Mouse (Mus musculus) heart, postnatal 36 days (tissue): ENCODE data around the gene Uchl4. TPM values are rescaled to one million over a fixed set of nuclear protein-coding genes. Genes with fewer than 3 reads are reported as not detected.
"Not testable (repeated sequence)": the region's sequence is repeated elsewhere in the genome, so short reads cannot be mapped to it uniquely, and the experiment has no call there.

ENCODE experiments used
- DNase-seq, 2 experiments: peaks; one replicate each; pipeline ENCODE4 v3.0.0; 2021 to 2022
- intact Hi-C: fragments of 180-260 bp; cut with DNase I; formaldehyde crosslinking; loops from one replicate; pipeline ENCODE4 v1.15.1; 2025
- total RNA-seq, 2 experiments: library from RNA; stranded (reverse); gene quantifications; 2 replicates each; pipeline ENCODE4 v1.2.3; 2021

Uchl4 gene
- total RNA-seq, 2 experiments from 2014 or later, result 1.8 to 3.1 TPM

DNA sequence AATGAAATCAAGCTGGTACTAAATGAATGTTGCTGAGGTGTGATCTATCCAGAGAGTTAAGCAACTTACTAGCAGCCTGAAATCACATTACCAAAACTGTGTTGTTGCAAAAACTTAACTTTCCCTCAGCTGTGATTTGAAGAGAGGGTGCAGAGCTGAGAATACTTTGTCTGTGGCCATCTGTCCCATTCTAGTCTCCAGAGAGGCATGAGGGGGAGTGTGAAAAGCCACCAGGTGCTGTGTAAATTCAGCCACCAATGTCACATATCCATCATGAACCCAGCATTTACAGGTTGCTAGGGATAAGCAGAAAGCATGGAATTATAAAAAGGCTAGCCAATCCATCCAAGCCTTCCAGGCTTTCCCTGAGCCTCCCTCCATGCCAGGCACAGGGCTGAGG is 6.0 kb upstream of the Uchl4 start:
- intact Hi-C loops, result no loop called here

DNA sequence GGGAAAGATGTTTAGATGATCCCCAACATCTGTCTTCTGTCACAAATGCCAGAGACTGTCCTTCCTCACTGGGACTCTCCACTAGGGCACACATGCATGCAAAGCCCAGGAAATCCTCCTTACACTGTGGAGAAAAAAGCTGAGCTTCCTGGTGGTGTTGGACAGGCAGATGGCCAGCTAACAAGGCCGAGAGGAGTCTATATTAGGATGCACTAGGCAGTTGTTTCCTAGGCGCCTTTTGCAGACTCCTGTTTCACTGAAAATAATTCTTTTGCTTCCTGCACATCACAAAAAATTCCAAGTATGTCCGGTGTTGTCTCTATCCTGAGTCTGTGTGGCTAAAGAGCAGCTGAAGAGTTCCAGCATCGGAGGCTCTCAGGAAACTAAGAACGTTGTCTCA is 3.8 kb upstream of the Uchl4 start:
- intact Hi-C loops, result no loop called here

More for the DNA sequence above, 6.0 kb upstream of the Uchl4 start:
- no peak for DNase-seq

DNA sequence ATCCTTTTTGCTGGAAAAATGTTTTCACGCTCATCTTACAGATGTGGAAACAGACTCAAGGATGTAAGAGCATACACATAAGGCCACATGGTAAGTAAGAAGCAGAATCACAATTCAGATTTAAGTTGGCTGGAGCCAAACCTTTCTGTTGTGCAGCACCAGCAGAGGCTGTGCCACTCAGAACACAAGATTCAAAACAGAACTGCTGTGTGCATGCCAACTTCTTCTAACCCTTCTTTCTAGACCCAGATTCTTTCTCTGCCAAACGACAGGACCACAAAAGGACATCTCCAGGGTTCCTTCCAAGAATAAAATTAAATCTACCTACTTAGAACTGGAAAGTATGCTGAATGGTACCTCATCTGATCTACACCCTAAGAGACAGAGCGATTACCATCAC is 3.3 kb upstream of the Uchl4 start:
- no peak for DNase-seq
- intact Hi-C loops, result no loop called here

More for the DNA sequence above, 3.8 kb upstream of the Uchl4 start:
- DNase-seq, result no peak

DNA sequence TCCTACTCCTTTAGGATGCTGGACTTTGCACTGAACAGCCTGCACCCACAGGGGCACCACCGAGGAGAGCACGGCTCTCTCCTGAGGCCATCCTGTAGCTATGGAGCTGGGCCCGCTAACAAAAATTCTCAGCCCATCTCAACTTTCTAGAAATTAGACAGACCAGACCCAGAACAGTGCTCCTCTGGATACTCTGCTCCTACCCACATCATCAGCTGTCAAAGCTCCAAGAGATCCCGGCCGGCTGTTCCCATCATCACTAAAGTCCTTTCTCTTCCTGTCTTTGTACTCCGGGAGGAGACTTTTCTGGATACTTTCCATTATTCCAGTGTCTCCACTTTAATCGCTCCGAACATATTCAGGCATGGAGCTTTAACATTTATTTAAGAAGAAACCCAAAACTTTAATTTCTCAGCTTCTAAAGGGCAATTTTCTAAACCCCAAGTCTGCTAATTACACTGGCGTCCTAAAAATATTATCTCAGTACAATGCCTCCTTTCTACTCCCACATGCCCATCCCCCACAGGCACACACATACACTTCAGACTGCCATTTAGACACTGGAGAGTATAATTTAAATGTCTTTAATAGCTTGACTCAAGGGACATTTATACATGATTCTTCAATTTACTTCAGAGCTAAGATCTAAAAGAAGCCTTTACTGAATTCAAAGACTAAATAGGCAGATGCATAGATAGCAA is 2.6 kb upstream of the Uchl4 start:
- intact Hi-C loops, result no loop called here
- DNase-seq, result peak; percentile 32 to 33

DNA sequence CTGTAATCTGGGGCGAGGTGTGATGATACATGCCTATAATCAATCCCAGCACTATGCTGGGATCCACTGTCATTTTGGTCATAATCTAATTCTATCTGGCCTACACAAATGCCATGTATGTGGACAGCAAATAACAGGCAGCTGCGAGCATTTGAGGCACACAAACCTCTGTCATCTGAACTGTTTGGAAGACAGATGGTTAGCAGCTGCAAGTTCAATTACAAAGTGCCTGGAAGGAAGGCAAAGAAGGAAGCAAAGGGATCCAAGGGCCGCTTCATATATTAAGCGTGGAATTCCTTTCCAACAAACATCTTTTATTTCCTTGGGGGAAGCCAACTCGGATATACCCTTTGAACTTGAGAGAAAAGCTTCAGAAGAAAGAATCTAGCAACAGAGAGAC is 1.3 kb upstream of the Uchl4 start:
- intact Hi-C loops, result loop anchor here (2.0 kb wide), 1 partner anchor 19 kb away; the partner anchor contains the start of gene Map2k1
- no peak for DNase-seq

DNA sequence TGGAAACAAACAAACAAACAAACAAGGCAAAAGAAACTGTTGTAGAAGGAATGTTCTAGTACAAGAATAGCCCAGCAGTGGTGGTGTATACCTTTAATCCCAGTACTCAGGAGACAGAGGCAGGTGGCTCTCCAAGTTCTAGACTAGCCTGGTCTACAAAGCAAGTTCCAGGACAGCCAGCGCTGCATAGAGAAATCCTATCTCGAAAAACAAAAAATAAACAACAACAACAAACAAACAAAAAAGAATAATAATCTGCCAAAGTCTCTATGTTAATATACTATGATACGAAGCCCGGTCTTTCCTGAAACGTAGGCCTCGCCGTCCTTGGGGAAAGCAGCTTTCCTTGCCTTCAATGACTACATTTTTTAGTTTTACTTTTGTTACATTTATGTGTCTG is 1.1 kb downstream of the Uchl4 start:
- intact Hi-C loops, result no loop called here
- DNase-seq, result no peak

DNA sequence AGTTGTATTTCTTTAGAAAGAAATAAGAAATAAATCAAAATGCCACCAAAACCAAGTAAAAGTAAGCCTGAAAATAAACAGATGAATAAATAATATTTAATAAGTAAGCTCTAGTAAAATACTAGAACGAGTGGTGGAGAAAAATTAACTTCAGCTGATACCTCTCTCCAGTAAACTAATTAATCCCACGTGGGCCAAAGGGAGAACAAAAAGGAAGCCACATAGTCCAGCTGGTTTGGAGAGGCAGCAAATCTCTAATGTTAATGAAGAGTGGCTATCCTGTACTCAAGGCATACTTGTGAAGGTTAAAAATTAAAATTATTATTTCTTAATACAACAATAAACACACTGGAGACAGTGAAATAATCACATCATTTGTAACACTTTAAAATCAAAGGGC is 5.1 kb downstream of the Uchl4 start:
- intact Hi-C loops, result no loop called here
- no peak for DNase-seq

DNA sequence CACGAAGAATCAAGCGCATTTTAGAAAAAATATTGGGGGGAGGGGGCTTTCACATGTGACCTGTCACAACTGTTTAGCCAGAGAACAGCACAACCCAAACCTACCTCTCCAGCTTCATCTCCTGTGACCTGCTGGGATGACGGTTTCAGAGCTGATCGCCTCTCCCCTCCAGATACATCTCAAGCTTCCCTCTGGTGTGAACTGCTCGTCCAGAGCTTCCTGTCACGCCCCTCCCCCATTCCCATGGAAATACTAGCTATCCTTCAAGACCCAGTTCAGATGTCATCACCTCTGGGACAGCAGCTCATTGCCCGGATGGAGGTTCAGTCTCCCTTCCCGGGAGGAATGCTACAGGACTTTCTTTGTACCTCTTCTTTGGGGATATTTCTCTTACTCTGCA is 5.7 kb downstream of the Uchl4 start:
- intact Hi-C loops, result no loop called here
- peak in 1 of 2 experiments; percentile 20 for DNase-seq

DNA sequence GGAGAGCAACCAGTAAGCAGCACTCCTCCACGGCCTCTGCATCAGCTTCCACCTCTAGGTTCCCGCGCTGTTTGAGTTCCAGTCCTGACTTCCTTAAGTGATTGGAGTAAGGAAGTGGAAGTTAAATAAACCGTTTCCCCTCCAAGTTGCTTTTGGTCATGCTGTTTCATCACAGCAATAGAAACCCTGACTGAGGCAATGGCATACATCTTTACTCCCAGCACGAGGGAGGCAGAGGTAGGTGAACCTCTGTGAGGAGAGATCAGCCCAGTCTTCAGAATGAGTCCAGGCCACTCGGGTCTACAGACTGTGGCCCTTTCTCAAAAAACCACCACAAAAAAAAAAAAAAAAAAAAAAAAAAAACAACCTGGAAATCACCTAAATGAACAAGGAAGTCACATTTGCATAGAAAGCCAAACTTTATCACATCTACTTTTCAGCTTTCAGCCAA is 7.4 kb downstream of the Uchl4 start:
- intact Hi-C loops, result no loop called here
- DNase-seq, result no peak

DNA sequence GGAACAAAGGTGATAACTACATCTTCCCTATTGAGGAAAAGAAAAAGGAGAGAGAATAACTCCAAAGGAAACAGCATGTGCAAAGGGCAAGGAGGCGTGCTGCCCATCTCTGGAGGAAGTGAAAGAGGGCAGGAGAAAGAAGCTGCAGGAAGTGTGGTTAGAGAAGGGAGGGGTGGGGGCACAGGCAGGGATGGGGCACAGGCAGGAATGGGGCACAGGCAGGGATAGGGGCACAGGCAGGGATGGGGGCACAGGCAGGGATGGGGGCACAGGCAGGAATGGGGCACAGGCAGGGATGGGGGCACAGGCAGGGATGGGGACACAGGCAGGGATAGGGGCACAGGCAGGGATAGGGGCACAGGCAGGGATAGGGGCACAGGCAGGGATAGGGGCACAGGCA is 14.4 kb downstream of the Uchl4 start:
- DNase-seq, result no peak
- intact Hi-C loops, result no loop called here

DNA sequence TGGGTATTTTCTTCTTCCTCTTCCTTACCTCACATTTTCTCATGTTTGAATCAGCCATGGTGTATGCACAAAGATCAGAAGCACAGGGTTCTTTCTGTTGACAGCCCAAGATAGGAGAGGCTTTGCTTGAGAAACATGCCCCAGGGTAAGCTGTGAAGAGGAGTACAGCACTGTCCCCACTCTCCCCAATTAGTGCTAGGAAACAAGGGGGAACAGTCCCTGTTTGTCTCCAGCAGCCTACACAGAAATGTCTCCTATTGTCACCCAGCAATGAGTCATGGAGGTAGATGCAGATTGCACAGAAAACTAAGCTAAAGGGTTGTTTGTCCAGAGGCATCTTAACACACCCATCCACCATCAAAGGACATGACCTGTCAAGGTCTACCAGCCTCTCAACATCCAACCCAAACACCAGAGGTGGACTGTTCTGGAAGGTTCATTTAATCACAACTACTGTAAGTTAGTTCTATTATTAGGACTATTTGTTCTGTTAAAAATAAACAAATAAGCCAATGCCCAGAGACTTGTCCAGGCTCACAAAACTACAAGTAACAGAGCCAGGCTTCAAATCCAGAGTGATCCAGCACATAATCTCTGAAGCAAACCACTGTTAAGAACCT is 15.2 kb downstream of the Uchl4 start:
- intact Hi-C loops, result loop anchor here (5.0 kb wide), 2 partner anchors 38 to 113 kb away; no protein-coding TSS in a partner anchor
- no peak for DNase-seq

DNA sequence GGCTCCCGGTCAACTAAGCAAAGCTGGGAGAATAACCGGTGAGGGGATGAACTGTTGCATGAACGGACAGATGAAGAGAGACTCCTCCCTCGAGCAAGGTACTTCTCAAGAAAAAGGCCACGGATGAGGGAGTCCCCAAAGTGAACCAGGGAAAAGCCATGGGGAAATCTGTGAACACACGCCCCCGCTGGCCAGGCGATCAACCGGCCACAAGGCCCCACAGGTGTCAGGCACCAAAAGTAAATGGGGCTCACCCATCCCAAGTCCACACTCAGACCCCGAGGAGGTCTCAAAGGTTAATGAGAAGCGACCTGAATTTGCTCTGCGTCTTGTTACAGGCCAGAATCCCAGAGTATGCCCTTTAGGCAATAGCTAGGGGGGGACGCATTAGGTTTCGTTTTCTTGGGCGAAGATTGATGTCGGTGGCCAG is 17.6 kb downstream of the Uchl4 start:
- intact Hi-C loops, result loop anchor here (1.0 to 5.0 kb wide), 4 partner anchors 18 to 115 kb away; partner anchors contain the start of genes Snapc5 and Uchl4
- DNase-seq, result peak; percentile 18 to 62

DNA sequence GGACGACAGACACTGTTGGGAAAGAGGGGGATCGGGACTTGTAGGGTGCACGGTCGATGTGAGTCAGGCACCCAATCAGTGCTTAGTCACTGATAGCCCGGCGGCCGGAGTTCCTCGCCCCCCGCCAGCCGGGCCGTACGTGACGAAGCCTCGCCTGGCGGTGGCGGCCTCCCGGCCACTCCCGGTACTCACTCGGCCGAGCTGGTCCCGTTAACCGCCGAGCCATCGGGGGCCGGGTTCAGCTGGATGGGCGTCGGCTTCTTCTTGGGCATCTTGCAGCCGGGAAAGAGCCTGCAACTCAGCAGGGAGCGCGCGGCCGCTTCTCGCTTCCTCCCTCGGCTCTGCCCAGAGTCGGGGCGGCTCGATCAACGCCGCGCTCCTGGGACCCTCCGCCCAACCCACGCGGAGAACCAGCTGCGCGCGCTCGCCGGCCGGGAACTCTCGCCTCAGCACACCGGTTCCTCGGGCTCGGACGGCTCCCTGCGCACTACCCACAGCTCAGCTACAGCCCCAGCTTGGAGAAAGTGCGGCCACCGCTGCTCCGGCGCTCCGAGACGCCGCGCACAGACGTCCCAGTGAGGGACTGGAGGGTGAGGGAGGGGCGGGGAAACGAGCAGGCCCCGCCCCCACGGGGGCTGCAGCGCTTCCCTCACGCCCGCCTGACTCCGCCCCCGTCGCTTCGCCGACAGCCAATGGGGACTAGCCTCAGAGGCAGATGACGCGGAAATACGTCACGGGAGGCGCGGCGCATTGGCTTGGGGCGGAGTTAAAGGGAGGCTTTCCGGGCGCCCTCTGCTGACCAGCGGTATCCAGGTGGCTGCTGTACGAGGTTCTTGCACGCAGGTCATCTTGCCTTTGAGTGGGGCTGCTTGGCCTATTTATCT is 18.3 kb downstream of the Uchl4 start, which contains the start of gene Map2k1:
Gene Map2k1, minus strand, starts transcription at position 611 of the 884 bp plus-strand sequence.
- DNase-seq, result peak; percentile 100
- intact Hi-C loops, result loop anchor here (1.0 to 5.0 kb wide), 4 partner anchors 18 to 116 kb away; partner anchors contain the start of genes Snapc5 and Uchl4

DNA sequence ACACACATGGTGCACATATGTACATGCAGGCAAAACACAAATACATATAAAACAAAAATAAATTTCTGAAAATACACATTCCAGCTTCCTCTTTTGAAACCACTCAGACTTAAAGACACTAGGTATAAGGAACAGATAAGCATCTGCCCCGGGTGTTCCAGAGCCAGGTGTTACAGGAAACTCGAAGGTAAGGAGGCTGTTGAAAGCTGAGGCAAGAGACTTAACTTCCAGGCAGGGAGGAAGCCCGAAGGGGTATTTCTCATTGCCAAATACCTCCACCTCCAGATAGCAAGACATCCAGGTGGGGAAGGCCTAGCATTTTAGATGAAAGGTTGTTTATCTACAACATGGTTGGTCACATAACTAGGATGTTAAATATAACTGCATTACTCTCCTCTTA is 20.4 kb downstream of the Uchl4 start:
- intact Hi-C loops, result no loop called here
- no peak for DNase-seq

DNA sequence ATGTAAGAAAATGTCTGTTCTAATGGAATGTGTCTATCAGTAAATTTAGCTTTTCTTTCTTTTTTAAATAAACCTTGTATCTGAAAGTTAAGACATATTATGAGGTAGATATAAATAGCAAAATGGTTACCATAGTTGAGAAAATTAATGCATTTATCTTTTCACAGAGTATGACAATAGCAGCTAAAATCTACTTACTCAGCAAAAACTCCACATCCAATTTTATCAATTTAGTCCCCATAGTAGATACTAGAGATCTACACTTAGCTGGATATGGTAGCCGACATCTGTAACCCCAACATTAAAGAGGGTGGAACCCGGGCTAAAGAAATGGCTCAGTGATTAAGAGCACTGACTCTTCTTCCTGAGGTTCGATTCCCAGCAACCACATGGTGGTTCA is 21.2 kb downstream of the Uchl4 start:
- no peak for DNase-seq
- intact Hi-C loops, result no loop called here

DNA sequence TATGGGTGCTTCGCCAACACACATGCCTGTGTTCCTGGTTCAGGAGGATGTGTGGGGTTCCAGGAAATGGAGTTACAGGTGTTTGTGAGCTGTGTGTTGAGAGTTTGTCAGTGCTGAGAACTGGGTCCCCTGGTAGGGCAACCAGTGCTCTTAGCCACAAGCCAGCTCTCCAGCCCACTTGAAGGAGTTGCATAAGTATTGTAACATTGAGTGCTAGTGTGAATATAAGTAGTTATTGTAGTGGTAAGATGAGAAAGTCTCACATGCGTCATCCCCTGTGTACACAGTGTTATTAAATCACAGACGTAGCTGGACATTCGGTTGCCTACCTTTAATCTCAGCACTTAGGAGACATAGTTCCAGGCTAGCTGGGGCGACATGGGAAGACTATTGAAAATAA is 24.9 kb downstream of the Uchl4 start:
- intact Hi-C loops, result no loop called here
- no peak for DNase-seq

DNA sequence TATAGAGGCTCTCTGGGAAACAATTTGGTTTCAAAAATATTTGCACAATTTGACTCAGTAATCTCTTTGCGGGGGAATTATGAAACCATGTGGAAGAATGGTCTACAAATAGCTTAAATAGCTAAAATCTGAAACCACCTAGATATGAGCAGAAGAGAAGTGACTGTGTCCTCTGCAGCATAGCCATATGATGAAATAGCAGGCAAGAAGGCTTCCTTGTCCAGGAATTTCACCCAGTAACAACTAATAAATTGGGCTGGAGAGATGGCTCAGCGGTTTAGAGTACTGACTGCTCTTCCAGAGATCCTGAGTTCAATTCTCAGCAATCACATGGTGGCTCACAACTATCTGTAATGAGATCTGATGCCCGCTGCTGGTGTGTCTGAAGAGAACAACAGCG is 26.0 kb downstream of the Uchl4 start:
- intact Hi-C loops, result no loop called here
- DNase-seq, result no peak

DNA sequence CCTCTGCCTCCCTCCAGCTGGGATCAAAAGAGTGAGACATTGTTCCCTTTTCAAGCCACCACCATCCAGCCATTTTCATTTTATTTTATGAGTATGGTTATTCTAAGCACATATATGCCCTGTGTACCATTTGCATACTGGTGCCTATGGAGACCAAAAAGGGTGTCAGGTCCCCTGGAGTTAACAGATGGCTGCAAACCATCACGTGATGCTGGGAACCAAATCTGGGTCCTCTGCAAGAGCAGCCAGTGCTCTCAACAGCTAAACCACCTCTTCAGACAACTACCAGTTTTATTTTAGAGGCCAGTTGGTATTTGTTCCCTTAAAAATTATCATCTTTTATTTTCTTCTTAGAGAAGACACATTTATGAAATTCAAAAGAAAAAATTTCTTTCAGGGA is 29.8 kb downstream of the Uchl4 start:
- intact Hi-C loops, result no loop called here
- no peak for DNase-seq

DNA sequence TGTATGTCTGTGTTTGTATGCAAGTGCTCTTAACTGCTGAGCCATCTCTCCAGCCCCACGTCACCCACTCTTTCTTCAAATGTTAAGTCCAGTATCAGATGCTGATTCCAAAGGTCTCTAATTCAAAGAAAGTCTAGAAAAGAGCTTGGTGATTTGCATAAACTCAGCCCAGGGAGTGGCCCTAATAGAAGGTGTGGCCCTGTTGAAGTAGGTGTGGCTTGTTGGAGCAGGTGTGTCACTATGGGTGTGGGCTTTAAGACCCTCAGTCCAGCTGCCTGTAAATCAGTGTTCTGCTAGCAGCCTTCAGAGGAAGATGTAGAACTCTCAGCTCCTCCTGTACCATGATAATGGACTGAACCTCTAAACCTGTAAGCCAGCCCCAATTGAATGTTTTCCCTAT is 32.2 kb downstream of the Uchl4 start:
- DNase-seq, result no peak

DNA sequence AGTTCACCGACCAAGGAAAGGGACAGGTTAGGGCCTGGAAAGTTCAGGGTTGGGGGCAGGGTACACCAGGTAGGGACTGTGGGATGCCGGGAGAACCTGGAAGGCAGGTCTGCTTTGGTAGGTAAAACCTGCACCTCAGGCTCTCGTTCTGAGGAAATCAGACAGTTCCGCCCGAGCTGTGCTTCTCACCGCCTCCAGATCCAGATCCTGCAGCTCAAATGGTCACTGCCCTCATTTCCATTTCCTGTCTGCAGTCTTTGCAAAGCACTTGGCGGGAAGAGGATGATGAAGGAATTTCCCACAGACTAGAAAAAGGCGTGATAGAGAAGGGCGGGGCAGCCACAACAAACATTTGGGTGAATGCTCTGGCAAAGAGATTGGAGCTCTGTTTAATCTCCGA is 33.2 kb downstream of the Uchl4 start:
- intact Hi-C loops, result no loop called here
- DNase-seq, result no peak

More for the DNA sequence above, 32.2 kb downstream of the Uchl4 start:
- intact Hi-C loops, result no loop called here

DNA sequence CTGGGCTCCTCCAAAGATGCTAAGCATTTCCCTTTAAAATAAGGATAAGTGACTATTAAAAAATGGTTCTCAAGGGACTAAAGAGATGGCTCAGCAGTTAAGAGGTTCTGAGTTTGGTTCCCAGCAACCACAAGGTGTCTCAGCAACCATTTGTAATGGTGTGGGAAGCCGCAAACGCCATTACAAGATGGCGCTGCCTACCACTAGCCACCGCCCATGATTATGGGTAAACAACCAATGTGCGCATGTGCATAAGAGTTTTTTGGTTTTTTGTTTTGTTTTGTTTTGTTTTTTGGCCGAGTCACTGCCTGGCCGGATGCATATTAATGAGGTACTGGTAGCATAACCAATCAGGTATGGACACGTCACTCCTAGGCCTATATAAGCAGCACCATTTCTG is 33.8 kb downstream of the Uchl4 start:
- intact Hi-C loops, DNase-seq: not testable (repeated sequence)
